Mouse (Mus musculus): ENCODE measurements at regions not wholly inside any gene's neighbourhood (a gene's known extent, or its start where the extent isn't known, plus 50 kb on each side); places are given as distances from the start of the nearest gene placed in this dataset.

- Histone ChIP-seq H3K9ac (ENCODE audit: insufficient read depth, low read depth) (no peak overlapping the region), H3K4me3 (replicated peaks in 1 of 3; ENCODE audit: low read depth in 2 of 3, low read length in 2 of 3, poor library complexity in 1 of 3) (no peak overlapping the region), H3K36me3 (replicated peaks in 1 of 2; ENCODE audit: control insufficient read depth in 1 of 2, insufficient read depth in 1 of 2, low read length in 1 of 2) (no peaks in the 10 kb centered on the region), H3K27me3 (replicated peaks) (no peaks in the 10 kb centered on the region), H3K27ac (ENCODE audit: insufficient read depth, low read depth) (no peak overlapping the region), H3K9me3 (replicated peaks; ENCODE audit: low read length) (peaks cover 94% of the 10 kb centered on the region), H3K4me2 (ENCODE audit: insufficient read depth, low read depth, poor library complexity, severe bottlenecking) (no peak overlapping the region), H3K4me1 (ENCODE audit: control insufficient read depth in 1 of 2, insufficient read depth in 2 of 2) (no peaks in the 10 kb centered on the region), H3K79me2 (replicated peaks; ENCODE audit: control insufficient read depth, extremely low read depth, insufficient read depth, poor library complexity, severe bottlenecking) (no peaks in the 10 kb centered on the region)
- in situ Hi-C loops (cut with MboI; ENCODE audit: low pct_ligation_motif_present, low pct_unique_long_range_greater_than_20kb, low sequenced_read_pairs) (no loop called here), dilution Hi-C loops (cut with MboI; ENCODE audit: extremely low pct_ligation_motif_present, extremely low pct_unique_long_range_greater_than_20kb, low sequenced_read_pairs) (no loop called here)
- no peak for DNase-seq (ENCODE audit: extremely low read depth)
- no peak for TF ChIP-seq MAZ (IDR thresholded peaks at IDR 0.05; ENCODE audit: low read depth, low read length)
- no peak for TF ChIP-seq UBTF (IDR thresholded peaks at IDR 0.05; ENCODE audit: low read depth, low read length)
- no peak for TF ChIP-seq NRF1 (IDR thresholded peaks at IDR 0.05; ENCODE audit: low read depth, low read length)
- no peak for TF ChIP-seq IRF4 (IDR thresholded peaks at IDR 0.05; ENCODE audit: low read depth, low read length)
- TF ChIP-seq POLR2A (IDR thresholded peaks at IDR 0.05; ENCODE audit: low read depth, low read length) = no peak
- no peak for TF ChIP-seq MXI1 (IDR thresholded peaks at IDR 0.05; ENCODE audit: low read depth, low read length)
Observed at GRCm38 (mm10) chr12:110112051-110112722, 166.7 kb upstream of the Dio3 start.

GRCm38 (mm10) chr12:110112723-110113105, 166.2 kb upstream of the Dio3 start:
- in situ Hi-C loops (cut with MboI; ENCODE audit: low pct_ligation_motif_present, low pct_unique_long_range_greater_than_20kb, low sequenced_read_pairs) = no loop called here
- TF ChIP-seq GABPA (IDR thresholded peaks at IDR 0.05; ENCODE audit: insufficient replicate concordance, low read depth, low read length) = no peak
- no peak for TF ChIP-seq JUN (IDR thresholded peaks at IDR 0.05; ENCODE audit: insufficient read depth, low read depth, low read length)
- no peak for TF ChIP-seq HCFC1 (IDR thresholded peaks at IDR 0.05; ENCODE audit: low read depth, low read length)
- TF ChIP-seq NELFE (IDR thresholded peaks at IDR 0.05; ENCODE audit: low read depth, low read length) = no peak
- TF ChIP-seq ZNF384 (IDR thresholded peaks at IDR 0.05; ENCODE audit: low read depth, low read length) = no peak
- TF ChIP-seq ZMIZ1 (IDR thresholded peaks at IDR 0.05; ENCODE audit: low read depth, low read length) = no peak
- no peak for TF ChIP-seq UBTF (IDR thresholded peaks at IDR 0.05; ENCODE audit: low read depth, low read length)
- no peak for TF ChIP-seq POLR2AphosphoS2 (IDR thresholded peaks at IDR 0.05; ENCODE audit: low read depth, low read length)
- no peak for TF ChIP-seq JUND (conservative IDR thresholded peaks at IDR 0.05; ENCODE audit: low read depth, low read length)
- TF ChIP-seq MXI1 (IDR thresholded peaks at IDR 0.05; ENCODE audit: low read depth, low read length) = no peak
- no peak for TF ChIP-seq ETS1 (conservative IDR thresholded peaks at IDR 0.05; ENCODE audit: low read depth, low read length)
- TF ChIP-seq MAX (IDR thresholded peaks at IDR 0.05; ENCODE audit: low read length) = no peak
- TF ChIP-seq MEF2A (IDR thresholded peaks at IDR 0.05; ENCODE audit: borderline replicate concordance, low read depth, low read length) = no peak
- no peak overlapping the region for H3K9ac ChIP-seq (ENCODE audit: insufficient read depth, low read depth)
- no peak for DNase-seq (ENCODE audit: extremely low read depth)
- H3K4me3 ChIP-seq (replicated peaks in 1 of 3; ENCODE audit: low read depth in 2 of 3, low read length in 2 of 3, poor library complexity in 1 of 3) = no peak overlapping the region
- no peaks in the 10 kb centered on the region for H3K79me2 ChIP-seq (replicated peaks; ENCODE audit: control insufficient read depth, extremely low read depth, insufficient read depth, poor library complexity, severe bottlenecking)
- H3K4me2 ChIP-seq (ENCODE audit: insufficient read depth, low read depth, poor library complexity, severe bottlenecking) = no peak overlapping the region
- H3K27ac ChIP-seq (ENCODE audit: insufficient read depth, low read depth) = no peak overlapping the region
- H3K9me3 ChIP-seq (replicated peaks; ENCODE audit: low read length) = peaks cover 94% of the 10 kb centered on the region
- H3K36me3 ChIP-seq (replicated peaks in 1 of 2; ENCODE audit: control insufficient read depth in 1 of 2, insufficient read depth in 1 of 2, low read length in 1 of 2) = no peaks in the 10 kb centered on the region
- dilution Hi-C loops (cut with MboI; ENCODE audit: extremely low pct_ligation_motif_present, extremely low pct_unique_long_range_greater_than_20kb, low sequenced_read_pairs) = no loop called here
- no peaks in the 10 kb centered on the region for H3K27me3 ChIP-seq (replicated peaks)
- H3K4me1 ChIP-seq (ENCODE audit: control insufficient read depth in 1 of 2, insufficient read depth in 2 of 2) = no peaks in the 10 kb centered on the region

All from CH12.LX (cell line).